Mouse (Mus musculus): ENCODE data around the gene Ccdc162.

DNA sequence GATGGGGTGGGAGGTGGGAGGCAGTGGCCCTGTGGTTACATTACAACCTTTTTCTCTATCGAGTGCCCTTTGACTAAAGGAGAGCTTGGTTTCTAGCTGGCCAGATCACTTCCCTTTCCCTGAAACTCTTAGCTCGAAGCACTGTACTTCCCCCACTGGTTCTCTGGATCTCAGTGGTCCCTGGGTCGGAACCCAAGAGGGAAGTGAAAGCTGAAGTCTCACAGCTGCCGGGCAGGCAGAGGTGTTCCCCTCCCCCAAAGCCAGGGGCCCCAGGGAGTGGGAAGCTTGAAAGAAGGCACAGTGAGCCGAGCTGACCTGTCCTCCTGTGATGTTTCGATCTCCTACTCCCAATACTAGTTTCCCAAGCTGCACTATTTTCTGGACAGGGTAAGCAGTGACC, 143.2 kb downstream of the Ccdc162 start:
- TF ChIP-seq ZC3H11A (IDR thresholded peaks at IDR 0.05; ENCODE audit: borderline replicate concordance, low read depth, low read length) (no peak), ZNF384 (IDR thresholded peaks at IDR 0.05; ENCODE audit: low read depth, low read length) (no peak), HCFC1 (IDR thresholded peaks at IDR 0.05; ENCODE audit: borderline replicate concordance, insufficient read depth, low read length) (no peak)

All from ES-E14 (cell line).